Mouse (Mus musculus) skeletal muscle tissue, adult 2 months (tissue): ENCODE measurements around the gene Exog.
A peak's percentile ranks its signal among the peaks of the same experiment; 100 is the strongest.

Experiments used
- DNase-seq: peaks from one replicate; pipeline ENCODE4 v3.0.0-alpha.2; 2012; ENCODE audit warnings: low read depth, low spot score

Gene Exog

GRCm38 (mm10) chr9:119503613-119504012, 58.9 kb downstream of the Exog start:
- DNase-seq = no peak

DNA sequence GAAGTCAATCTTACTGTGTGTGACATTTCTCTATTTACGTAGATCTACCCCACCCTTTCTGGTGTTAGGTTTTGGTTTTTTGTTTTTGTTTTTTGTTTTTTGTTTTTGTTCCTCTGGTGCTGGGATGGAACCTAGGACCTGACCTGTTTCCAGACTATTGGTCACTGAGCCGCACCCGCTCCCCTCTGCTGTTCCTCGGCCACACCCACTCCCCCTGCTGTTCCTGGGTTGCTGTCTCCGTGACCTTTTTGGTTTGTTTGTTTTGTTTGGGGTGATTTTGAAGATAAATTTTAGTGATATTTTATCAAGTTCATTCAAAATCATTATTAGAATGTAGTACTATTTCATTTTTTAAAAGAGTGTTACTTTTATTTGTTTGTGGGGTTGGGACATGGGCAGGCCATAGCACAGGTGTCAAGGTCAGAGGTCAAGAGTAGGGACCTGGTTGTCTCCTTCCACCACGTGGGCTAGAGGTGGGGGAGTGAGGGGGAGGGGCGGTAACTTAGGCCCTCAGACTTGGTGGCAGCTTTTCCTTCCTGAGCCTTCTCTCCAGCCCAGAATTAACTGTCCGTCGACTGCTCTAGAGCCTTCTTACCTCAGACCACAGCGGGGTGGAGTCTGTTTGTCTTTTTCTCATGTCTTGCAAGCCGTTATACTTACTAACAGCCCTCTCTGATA, 60.4 kb downstream of the Exog start:
- DNase-seq = no peak

- DNase-seq = no peak
Measured at GRCm38 (mm10) chr9:119510902-119511301, 66.2 kb downstream of the Exog start.

- no peak for DNase-seq
Measured at GRCm38 (mm10) chr9:119512993-119513392, 68.2 kb downstream of the Exog start.

DNA sequence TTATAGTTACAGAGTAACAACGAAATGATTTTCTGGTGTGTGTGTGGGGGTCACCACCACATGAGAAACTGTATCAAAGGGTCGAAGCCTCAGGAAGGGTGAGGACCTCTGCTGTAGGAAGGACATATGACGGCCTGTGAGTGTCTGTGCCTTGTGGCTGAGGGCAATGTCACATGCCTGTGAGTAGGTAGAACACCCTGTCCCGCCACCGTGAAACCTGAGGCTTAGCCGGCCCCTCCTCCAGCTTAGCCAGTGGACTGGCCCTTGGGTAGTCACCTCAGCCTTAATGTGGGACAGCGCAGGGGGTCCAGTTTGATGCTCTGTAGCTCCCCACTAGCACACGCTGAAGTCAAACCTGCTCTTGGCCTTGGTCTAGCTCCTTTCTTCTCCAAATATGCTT, 69.1 kb downstream of the Exog start:
- peak; percentile 7 for DNase-seq

- no peak for DNase-seq
Measured at GRCm38 (mm10) chr9:119514986-119515385, 70.2 kb downstream of the Exog start.
